Comparison of ENCODE assay signal across 28 mouse cellular contexts in genomic region chr2:77270136-77270535, GRCm38 (mm10). TPM values are rescaled to one million over a fixed set of nuclear protein-coding genes. Genes with fewer than 3 reads are reported as not detected.
A peak's percentile ranks its signal among the peaks of the same experiment; 100 is the strongest.
DNase-seq lines count a peak whose midpoint lies in the region; ATAC-seq and TF ChIP-seq lines count a peak whose summit lies in the region.
"Had no signal": no experiment of that assay in that cellular context is flagged by ENCODE, and none has a peak within 500 bp of the region (broad histone marks: within the 10 kb centered on the region; RNA-seq: fewer than 3 reads in every experiment).

No protein-coding gene starts in this region.

- H3K36me3 ChIP-seq in intestine, embryonic 15.5 days = no peaks in the 10 kb centered on the region
- no peaks in the 10 kb centered on the region for H3K36me3 ChIP-seq in intestine, embryonic 16.5 days (ENCODE audit: control insufficient read depth, insufficient read depth, low read length)
- H3K36me3 ChIP-seq in myocyte (ENCODE audit: control insufficient read depth, insufficient read depth) = no peaks in the 10 kb centered on the region
- H3K36me3 ChIP-seq: embryonic facial prominence, embryonic 12.5 days; forebrain, embryonic 12.5 days; hindbrain, embryonic 10.5 days; kidney, embryonic 15.5 days; limb, embryonic 15.5 days; lung, embryonic 15.5 days had no signal

- H3K9ac ChIP-seq in intestine, embryonic 15.5 days = no peak overlapping the region
- no peak overlapping the region for H3K9ac ChIP-seq in intestine, embryonic 16.5 days (ENCODE audit: low read depth, low read length)
- H3K9ac ChIP-seq: embryonic facial prominence, embryonic 12.5 days; forebrain, embryonic 12.5 days; kidney, embryonic 15.5 days; limb, embryonic 15.5 days; liver, embryonic 14.5 days; lung, embryonic 15.5 days had no signal

- no peak overlapping the region for H3ac ChIP-seq in myocyte (ENCODE audit: control insufficient read depth, insufficient read length)

- no peak overlapping the region for H3K4me2 ChIP-seq in intestine, embryonic 15.5 days (replicated peaks)
- no peak overlapping the region for H3K4me2 ChIP-seq in intestine, embryonic 16.5 days (ENCODE audit: low read depth, low read length)
- peak overlapping the region; percentile 66 for H3K4me2 ChIP-seq in myocyte (ENCODE audit: low read depth)
- H3K4me2 ChIP-seq: embryonic facial prominence, embryonic 12.5 days; forebrain, embryonic 12.5 days; kidney, embryonic 15.5 days; limb, embryonic 15.5 days; lung, embryonic 15.5 days had no signal

- TF ChIP-seq POLR2A in myocyte (IDR thresholded peaks at IDR 0.05; ENCODE audit: insufficient read length, low read depth) = no peak

- ATAC-seq in intestine, embryonic 15.5 days = no peak
- no peak for ATAC-seq in intestine, embryonic 16.5 days
- ATAC-seq: CD4-positive, CD25-positive, alpha-beta regulatory T cell, adult 4 months; hindbrain, postnatal 0 days; midbrain, embryonic 16.5 days; Patski had no signal

- no peaks in the 10 kb centered on the region for H3K27me3 ChIP-seq in intestine, embryonic 15.5 days (replicated peaks)
- no peaks in the 10 kb centered on the region for H3K27me3 ChIP-seq in intestine, embryonic 16.5 days (replicated peaks; ENCODE audit: control insufficient read depth, insufficient read depth, low read length)
- no peaks in the 10 kb centered on the region for H3K27me3 ChIP-seq in myocyte (ENCODE audit: control insufficient read depth, insufficient read depth, insufficient read length)
- H3K27me3 ChIP-seq: embryonic facial prominence, embryonic 12.5 days; forebrain, embryonic 12.5 days; kidney, embryonic 15.5 days; limb, embryonic 15.5 days; lung, embryonic 15.5 days; Patski had no signal

- 47% methylated on average over 1 of the region's 1 CpGs for WGBS in intestine, embryonic 15.5 days
- 49% methylated on average over 1 of the region's 1 CpGs for WGBS in intestine, embryonic 16.5 days

- H3K27ac ChIP-seq in intestine, embryonic 15.5 days = peak overlapping the region; percentile 86; the same call in 1 of the 2 replicates
- H3K27ac ChIP-seq in intestine, embryonic 16.5 days (ENCODE audit: low read length) = no peak overlapping the region
- H3K27ac ChIP-seq: embryonic facial prominence, embryonic 12.5 days; forebrain, embryonic 12.5 days; hindbrain, embryonic 10.5 days; hindbrain, postnatal 0 days; limb, embryonic 15.5 days; liver, embryonic 14.5 days; lung, embryonic 15.5 days had no signal

- peaks cover 83% of the 10 kb centered on the region for H3K79me2 ChIP-seq in myocyte (ENCODE audit: control insufficient read depth, insufficient read depth)

- H3K4me1 ChIP-seq in intestine, embryonic 15.5 days (replicated peaks) = peaks cover 37% of the 10 kb centered on the region
- peaks cover 49% of the 10 kb centered on the region for H3K4me1 ChIP-seq in intestine, embryonic 16.5 days (ENCODE audit: control insufficient read depth, insufficient read depth, low read length)

- H3K9me3 ChIP-seq in intestine, embryonic 15.5 days = no peaks in the 10 kb centered on the region
- no peaks in the 10 kb centered on the region for H3K9me3 ChIP-seq in intestine, embryonic 16.5 days (ENCODE audit: control insufficient read depth, low read length)
- H3K9me3 ChIP-seq: embryonic facial prominence, embryonic 12.5 days; forebrain, embryonic 12.5 days; hindbrain, embryonic 10.5 days; kidney, embryonic 15.5 days; limb, embryonic 15.5 days; lung, embryonic 15.5 days had no signal

- DNase-seq in 3134 (ENCODE audit: extremely low read depth, insufficient read length, low spot score) (peak; percentile 51), 3T3-L1 (ENCODE audit: low read depth, low spot score) (peak; percentile 92)
- DNase-seq in right cerebral cortex, postnatal 36 days (ENCODE audit: low spot score in 2 of 2) = no peak
- no peak for DNase-seq in T-cell, adult 2 months (ENCODE audit: low spot score)
- DNase-seq: adrenal gland, adult 2 months; cerebellum, adult 11-12 months; cerebellum, postnatal 10 days; kidney, adult 11 months; kidney, postnatal 36 days; layer of hippocampus, adult 9-11 months; left cerebral cortex, postnatal 4 days; lung, postnatal 4 days; right cerebral cortex, postnatal 4 days had no signal

- no peak overlapping the region for H3K4me3 ChIP-seq in intestine, embryonic 15.5 days (replicated peaks)
- no peak overlapping the region for H3K4me3 ChIP-seq in intestine, embryonic 16.5 days (ENCODE audit: low read length)
- H3K4me3 ChIP-seq in myocyte = no peak overlapping the region
- H3K4me3 ChIP-seq: embryonic facial prominence, embryonic 12.5 days; erythroblast, embryonic 14.5 days; forebrain, embryonic 12.5 days; hindbrain, embryonic 10.5 days; kidney, embryonic 15.5 days; limb, embryonic 15.5 days; lung, embryonic 15.5 days had no signal

TF ChIP-seq in myocyte, 11 proteins besides CTCF, POLR2A, EP300 and RAD21:
- TF ChIP-seq USF1 (IDR thresholded peaks at IDR 0.05; ENCODE audit: low read depth) = no peak
- no peak for TF ChIP-seq POLR2AphosphoS2 (IDR thresholded peaks at IDR 0.05; ENCODE audit: insufficient read length, low read depth)
- TF ChIP-seq MYOG (IDR thresholded peaks at IDR 0.05; ENCODE audit: control insufficient read depth in 1 of 3, insufficient read depth in 1 of 3, insufficient read length in 2 of 3, low read depth in 2 of 3) = no peak

RNA-seq across cellular contexts. Expression of gene Sestd1, which starts 10.3 kb away (rescaled TPM):
- polyA plus RNA-seq in intestine, embryonic 15.5 days (2015; fragmentation: Nextera tagmentation; extraction: Ambion mirVana) = 15.8 and 17.3 TPM in 2 replicates
- 10.9 and 11.6 TPM in 2 replicates for polyA plus RNA-seq in intestine, embryonic 16.5 days (2015; fragmentation: Nextera tagmentation; extraction: Ambion mirVana)
- polyA plus RNA-seq in myocyte (2012; fragmentation: generic; extraction: Trizol) = 11.3 TPM
- polyA plus RNA-seq: erythroblast, embryonic 14.5 days had no signal

Comparison
In these comparisons a context has a peak if more than half of its experiments do, and no peak if none do; other contexts are left out.
1. DNase-seq: peak in 3134 (single experiment) and 3T3-L1 (single experiment); none in right cerebral cortex, postnatal 36 days (0 of 2) and T-cell, adult 2 months (single experiment).